Mouse (Mus musculus) fibroblast of lung, adult 2 months (primary cell): ENCODE measurements around the gene Sipa1l1.

ENCODE experiments used
- DNase-seq: peaks from one replicate; pipeline ENCODE4 v3.0.0-alpha.2; 2011; ENCODE audit warnings: low read depth

Gene Sipa1l1

DNA sequence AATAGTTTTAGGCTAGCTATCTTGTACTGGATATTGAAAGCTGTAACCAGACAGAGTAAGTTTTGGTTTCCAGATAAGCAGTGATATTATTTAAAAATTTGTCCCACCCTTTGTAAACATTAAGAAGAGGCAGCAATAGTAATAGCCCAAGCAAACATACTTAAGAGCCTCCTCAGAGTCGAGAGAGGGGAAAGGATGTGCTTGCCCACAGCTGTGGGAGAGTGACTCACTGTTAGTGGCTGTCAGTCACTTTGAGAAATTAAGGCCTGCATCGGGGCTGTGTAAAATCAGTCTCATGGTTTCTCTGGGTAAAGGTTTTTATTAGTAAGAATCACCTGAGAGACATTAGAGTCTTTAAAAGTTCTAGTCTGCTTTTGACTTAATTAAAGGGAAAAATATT lies 40.6 kb downstream of the Sipa1l1 start:
- no peak for DNase-seq

- DNase-seq = no peak
Observed at GRCm38 (mm10) chr12:82213056-82213455, 43.9 kb downstream of the Sipa1l1 start.

- no peak for DNase-seq
Observed at GRCm38 (mm10) chr12:82214916-82215315, 45.8 kb downstream of the Sipa1l1 start.

- no peak for DNase-seq
Observed at GRCm38 (mm10) chr12:82216801-82217553, 47.9 kb downstream of the Sipa1l1 start.

- DNase-seq = no peak
Observed at GRCm38 (mm10) chr12:82218201-82218600, 49.1 kb downstream of the Sipa1l1 start.

GRCm38 (mm10) chr12:82220367-82221089 lies 51.4 kb downstream of the Sipa1l1 start:
- DNase-seq = no peak

GRCm38 (mm10) chr12:82223126-82223815 lies 54.2 kb downstream of the Sipa1l1 start:
- no peak for DNase-seq

DNA sequence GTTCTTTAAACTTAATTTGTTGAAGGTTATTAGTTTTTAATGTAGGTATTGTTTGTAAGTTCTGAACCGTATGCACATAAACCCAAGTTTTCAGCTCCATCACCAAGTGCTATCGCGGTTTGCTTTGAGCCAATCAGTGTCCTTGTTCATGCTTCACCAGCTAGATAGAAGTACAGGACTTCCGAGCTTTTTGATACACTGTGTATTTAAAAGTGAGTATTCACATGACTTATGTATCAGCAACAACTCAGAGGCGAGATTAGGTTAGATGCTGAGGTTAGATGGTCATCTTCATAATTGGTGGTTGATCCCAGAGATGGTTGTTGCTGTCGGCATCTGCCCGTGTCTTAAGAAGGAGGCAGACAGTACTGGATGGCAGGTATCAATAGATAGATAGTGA lies 55.7 kb downstream of the Sipa1l1 start:
- no peak for DNase-seq

GRCm38 (mm10) chr12:82225278-82225677 lies 56.2 kb downstream of the Sipa1l1 start:
- no peak for DNase-seq

- DNase-seq = no peak
Observed at GRCm38 (mm10) chr12:82225751-82226228, 56.7 kb downstream of the Sipa1l1 start.

DNA sequence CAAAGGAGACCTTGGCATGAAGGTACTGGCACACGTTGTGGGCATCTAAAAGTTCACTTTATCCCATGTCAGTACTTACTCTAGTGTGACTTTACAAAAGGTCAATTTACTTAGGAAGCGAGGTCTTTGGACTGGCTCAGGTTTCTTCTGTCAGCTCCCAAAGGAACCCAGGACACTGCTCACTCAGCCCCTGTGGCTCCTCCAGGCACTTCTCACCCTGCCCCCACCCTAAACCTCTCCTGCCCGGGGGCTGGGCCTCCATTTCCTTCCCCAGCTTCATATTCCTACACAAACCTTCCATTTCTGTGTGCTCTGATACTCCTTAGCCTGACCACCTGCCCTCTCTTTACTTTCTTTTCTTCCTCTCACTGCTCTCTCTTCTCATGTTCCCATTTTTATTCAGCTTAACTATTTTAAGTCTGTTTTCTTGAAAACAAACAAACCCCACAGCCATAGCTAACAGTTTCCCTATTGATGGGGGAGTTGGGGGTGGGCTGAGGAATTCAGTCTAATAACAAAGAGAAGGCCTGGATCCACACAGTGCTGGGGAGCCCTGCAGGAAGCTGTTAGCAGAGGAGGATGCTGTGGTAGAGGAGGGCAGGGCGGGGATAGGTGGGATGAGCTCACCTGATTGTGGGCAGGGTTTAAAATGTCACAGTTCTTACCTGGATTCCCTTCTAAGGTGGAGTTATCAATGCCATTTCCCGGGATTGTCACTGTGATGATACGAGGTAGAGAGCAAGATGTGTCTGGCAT lies 57.4 kb downstream of the Sipa1l1 start:
- DNase-seq = no peak

DNA sequence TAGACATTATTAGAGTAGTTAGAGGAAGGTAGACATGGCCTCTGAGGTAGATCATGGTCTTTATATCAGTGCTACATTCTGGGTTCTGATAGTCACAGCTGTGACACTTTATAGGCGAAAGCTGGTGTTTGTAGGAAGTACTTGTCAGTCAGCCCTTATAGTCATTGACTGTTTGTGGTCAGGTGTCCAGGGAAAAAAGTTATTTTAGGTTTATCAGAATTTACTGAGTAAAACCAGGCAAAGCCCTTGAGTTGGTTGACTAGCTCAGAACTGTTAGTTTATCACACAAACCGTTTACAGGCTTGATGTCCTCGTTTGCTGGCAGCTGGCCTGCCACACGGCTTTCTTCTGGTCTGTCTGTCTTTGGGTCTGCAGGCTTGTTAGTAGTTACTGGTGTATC lies 61.0 kb downstream of the Sipa1l1 start:
- DNase-seq = no peak

GRCm38 (mm10) chr12:82231191-82231590 lies 62.1 kb downstream of the Sipa1l1 start:
- no peak for DNase-seq

DNA sequence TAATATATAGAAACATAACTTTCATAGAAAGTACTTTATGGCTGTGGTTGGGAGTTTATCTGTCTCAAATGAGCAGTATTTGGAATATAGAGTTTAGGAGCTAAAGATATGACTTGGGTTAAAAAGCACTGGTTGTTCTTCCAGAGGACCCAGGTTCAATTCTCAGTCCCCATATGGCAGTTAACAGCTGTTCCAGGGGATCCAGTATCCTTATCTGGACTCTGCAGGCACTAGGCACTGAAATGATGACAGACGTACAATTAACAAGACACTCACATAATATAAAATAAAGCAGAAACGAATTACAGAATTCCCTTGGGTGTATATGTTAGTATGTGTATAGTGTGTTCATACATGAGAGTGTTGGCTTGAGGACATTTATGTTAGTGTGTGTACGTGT lies 64.1 kb downstream of the Sipa1l1 start:
- DNase-seq = no peak

GRCm38 (mm10) chr12:82234463-82235223 lies 65.5 kb downstream of the Sipa1l1 start:
- DNase-seq = no peak

DNA sequence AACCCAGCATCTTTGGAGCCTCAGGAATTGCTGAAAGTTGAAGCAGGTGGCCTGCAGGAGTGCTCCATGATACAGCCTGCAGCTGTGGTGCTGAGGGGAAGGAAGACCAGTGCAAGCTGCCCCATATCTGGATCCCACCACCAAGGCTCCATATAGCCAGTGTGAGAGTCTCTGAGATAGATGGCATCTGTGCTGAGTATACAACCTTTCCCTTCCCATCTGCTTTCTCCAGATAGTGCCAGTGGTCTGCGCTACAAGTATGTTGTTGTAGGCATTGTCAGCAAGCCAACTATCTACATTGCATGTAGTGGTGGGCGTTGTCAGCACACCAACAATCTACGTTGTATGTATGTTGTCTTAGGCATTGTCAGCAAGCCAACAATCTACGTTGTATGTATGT lies 68.0 kb downstream of the Sipa1l1 start:
- no peak for DNase-seq

GRCm38 (mm10) chr12:82237946-82238345 lies 68.8 kb downstream of the Sipa1l1 start:
- DNase-seq = no peak

DNA sequence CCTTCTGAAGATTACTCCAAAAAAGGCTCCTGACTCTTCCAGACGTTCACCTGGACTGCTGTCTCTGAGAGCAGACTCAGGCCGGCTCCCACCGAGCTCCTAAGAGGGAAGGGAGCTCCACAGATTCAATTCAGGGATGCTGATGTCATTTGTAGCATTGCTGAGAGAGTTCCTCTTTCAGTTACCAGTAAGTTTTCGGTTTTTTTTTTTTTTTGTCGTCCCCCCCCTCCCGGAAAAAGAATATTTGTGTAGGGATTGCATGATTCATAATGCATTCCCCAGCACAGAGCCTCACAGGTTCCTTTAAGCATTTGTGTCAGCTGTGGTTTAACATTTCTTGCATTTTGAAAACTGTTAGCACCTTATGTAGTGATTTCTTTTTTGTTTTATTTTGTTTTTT lies 71.6 kb downstream of the Sipa1l1 start:
- DNase-seq = no peak

DNA sequence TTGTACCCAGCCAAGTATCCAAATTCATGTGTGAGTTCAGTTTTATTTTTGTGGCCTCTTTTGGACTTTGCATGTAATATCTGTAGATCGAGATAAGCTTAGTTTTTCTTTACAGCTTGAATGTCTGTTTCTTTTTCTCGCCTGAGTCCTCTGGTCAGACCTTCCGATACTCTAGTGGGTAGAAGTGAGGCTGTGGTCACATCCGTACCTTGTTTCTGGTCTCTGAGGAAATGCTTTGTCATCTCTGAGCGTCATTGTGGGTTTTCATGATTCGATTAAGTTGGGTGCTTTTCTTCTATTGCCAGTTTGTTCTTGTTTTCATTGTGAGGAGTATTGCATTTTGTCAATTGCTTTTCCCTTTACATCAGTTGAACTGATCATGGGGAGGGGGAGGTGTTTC lies 76.1 kb downstream of the Sipa1l1 start:
- DNase-seq = no peak

GRCm38 (mm10) chr12:82246422-82246821 lies 77.3 kb downstream of the Sipa1l1 start:
- no peak for DNase-seq
